8 mouse cellular contexts compared by ENCODE assay signal in the genomic region with DNA sequence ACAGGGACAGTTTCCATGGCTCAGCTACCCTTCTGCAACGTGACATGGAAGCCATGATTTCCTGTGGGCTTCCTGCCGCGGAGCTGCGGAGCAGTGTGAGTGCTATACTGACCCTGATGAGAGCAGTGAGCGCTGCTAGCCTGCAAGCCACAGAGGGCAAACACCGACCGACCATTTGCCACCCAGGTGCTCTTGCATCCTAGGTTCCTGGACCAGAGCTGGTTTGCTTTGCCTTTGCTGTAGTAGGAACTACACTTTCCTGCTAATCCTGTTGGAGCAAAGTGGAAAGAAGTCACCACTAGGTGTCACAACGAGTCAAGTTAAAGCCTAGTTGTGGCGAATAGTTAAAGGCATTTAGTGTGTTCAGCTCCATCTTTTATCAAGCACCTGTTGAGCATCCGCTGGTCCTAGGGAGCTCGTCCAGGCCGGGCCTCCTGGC. TPM values are rescaled to one million over a fixed set of nuclear protein-coding genes. Genes with fewer than 3 reads are reported as not detected.
DNase-seq lines count a peak whose midpoint lies in the region; ATAC-seq lines count a peak whose summit lies in the region.

No protein-coding gene starts in this region.

- 0 out of 2 replicates have a peak, but pooled peaks cover 3% of the 10 kb centered on the region for H3K4me1 ChIP-seq in intestine, embryonic 15.5 days (replicated peaks)

- no peaks in the 10 kb centered on the region for H3K36me3 ChIP-seq in intestine, embryonic 15.5 days

- ATAC-seq in intestine, embryonic 15.5 days = peak; percentile 47
- peak; percentile 85 for ATAC-seq in megakaryocyte progenitor cell, adult 5-6 weeks (replicated peaks; ENCODE audit: poor library complexity)

- no peak overlapping the region for H3K27ac ChIP-seq in intestine, embryonic 15.5 days

- H3K9me3 ChIP-seq in intestine, embryonic 15.5 days = no peaks in the 10 kb centered on the region

- H3K27me3 ChIP-seq in intestine, embryonic 15.5 days (replicated peaks) = no peaks in the 10 kb centered on the region

- DNase-seq in spleen, postnatal 36 days (ENCODE audit: low spot score in 2 of 2) = peak; percentile 14 to 35
- no peak for DNase-seq in spleen, adult 12 weeks (ENCODE audit: low spot score)
- peak; percentile 60 for DNase-seq in cerebellum, adult 9-11 months
- peak; percentile 39 to 68 for DNase-seq in frontal cortex, postnatal 25 days (ENCODE audit: low spot score in 2 of 2)
- peak; percentile 55 to 73 for DNase-seq in left cerebral cortex, adult 8-10 months (ENCODE audit: low spot score in 2 of 2)
- peak; percentile 89 to 91 for DNase-seq in right cerebral cortex, postnatal 10 days (ENCODE audit: low spot score in 2 of 2)

- no peak overlapping the region; the same call in 1 of the 2 replicates for H3K4me2 ChIP-seq in intestine, embryonic 15.5 days (replicated peaks)

- WGBS in intestine, embryonic 15.5 days = 20% methylated on average over 12 of the region's 12 CpGs

- H3K4me3 ChIP-seq in intestine, embryonic 15.5 days (replicated peaks) = no peak overlapping the region

- no peak overlapping the region for H3K9ac ChIP-seq in intestine, embryonic 15.5 days

RNA-seq across cellular contexts. Expression of a gene that starts 25.2 kb away (rescaled TPM):
- polyA plus RNA-seq in intestine, embryonic 15.5 days (2015; fragmentation: Nextera tagmentation; extraction: Ambion mirVana) = 160 and 175 TPM in 2 replicates
- 10 to 100 TPM; 34.3 to 37.5 (median 34.4) TPM for total RNA-seq in left cerebral cortex, adult 8-10 months (2022)
- 67.0 and 76.1 TPM in 2 replicates for total RNA-seq in megakaryocyte progenitor cell, adult 5-6 weeks (2015)
- 56.1 and 63.5 TPM in 2 replicates for total RNA-seq in megakaryocyte progenitor cell, adult 5-6 weeks (2017)
